ENCODE assay signal across 7 mouse cellular contexts in genomic region chr15:99056332-99056731, GRCm38 (mm10). TPM values are rescaled to one million over a fixed set of nuclear protein-coding genes. Genes with fewer than 3 reads are reported as not detected.
DNase-seq lines count a peak whose midpoint lies in the region; ATAC-seq and TF ChIP-seq lines count a peak whose summit lies in the region.

No protein-coding gene starts in this region.

- H3K36me3 ChIP-seq in hindbrain, postnatal 0 days (ENCODE audit: insufficient read depth, low read length) = no peaks in the 10 kb centered on the region

- TF ChIP-seq CTCF in hindbrain, postnatal 0 days (IDR thresholded peaks at IDR 0.05; ENCODE audit: low read depth) = peak; percentile 74

- H3K9me3 ChIP-seq in hindbrain, postnatal 0 days (ENCODE audit: low read length) = no peaks in the 10 kb centered on the region

- WGBS in hindbrain, postnatal 0 days = 5% methylated on average over 14 of the region's 14 CpGs

- ATAC-seq in hindbrain, postnatal 0 days = no peak
- ATAC-seq in megakaryocyte-erythroid progenitor cell, adult 5-6 weeks (replicated peaks; ENCODE audit: low FRiP score, low TSS enrichment, poor library complexity, severe bottlenecking) = peak; percentile 46; the same call in 1 of the 2 replicates

- 0 out of 2 replicates have a peak overlapping the region, but pooled peaks have one; percentile 34 for H3K4me3 ChIP-seq in hindbrain, postnatal 0 days (ENCODE audit: low read length)

- no peak overlapping the region; the same call in 1 of the 2 replicates for H3K4me2 ChIP-seq in hindbrain, postnatal 0 days (ENCODE audit: low read depth, low read length)

- peak; percentile 26 for DNase-seq in urinary bladder, postnatal 25 days (ENCODE audit: low spot score)
- no peak for DNase-seq in urinary bladder, adult 18-20 months (ENCODE audit: low spot score in 2 of 2)
- peak; percentile 50 for DNase-seq in embryo, embryonic 11 days
- DNase-seq in hindbrain, postnatal 0 days (ENCODE audit: low spot score) = peak; percentile 21
- DNase-seq in testis, postnatal 10 days (ENCODE audit: low spot score) = peak; percentile 68
- DNase-seq in gastrocnemius, postnatal 10 days = no peak

- H3K4me1 ChIP-seq in hindbrain, postnatal 0 days (ENCODE audit: insufficient read depth, low read length) = no peaks in the 10 kb centered on the region; the same call in 1 of the 2 replicates

- H3K27ac ChIP-seq in hindbrain, postnatal 0 days = no peak overlapping the region

- peaks cover 38% of the 10 kb centered on the region for H3K27me3 ChIP-seq in hindbrain, postnatal 0 days (ENCODE audit: insufficient read depth, low read length)

- no peak overlapping the region for H3K9ac ChIP-seq in hindbrain, postnatal 0 days (replicated peaks; ENCODE audit: low read length)

RNA-seq across cellular contexts. Expression of gene Prph, which starts 1.4 kb away (rescaled TPM):
- total RNA-seq in hindbrain, postnatal 0 days (2014; rRNA removed) = 62.6 and 70.9 TPM in 2 replicates
- 50.0 and 53.5 TPM in 2 replicates for polyA plus RNA-seq in hindbrain, postnatal 0 days (2015; fragmentation: Nextera tagmentation; extraction: Ambion mirVana)
- total RNA-seq in megakaryocyte-erythroid progenitor cell, adult 5-6 weeks (2014; fragmentation: Nextera tagmentation) = not detected in 2 replicates
- total RNA-seq in megakaryocyte-erythroid progenitor cell, adult 5-6 weeks (2017) = not detected in 2 replicates
- total RNA-seq in gastrocnemius, postnatal 10 days (2021) = 1 to 10 TPM; 1.7 to 2.0 TPM

RNA-seq across cellular contexts. Expression of gene Troap, which starts 18.0 kb away (rescaled TPM):
- total RNA-seq in hindbrain, postnatal 0 days (2014; rRNA removed) = 4.3 and 10.5 TPM in 2 replicates
- 4.5 and 6.4 TPM in 2 replicates for polyA plus RNA-seq in hindbrain, postnatal 0 days (2015; fragmentation: Nextera tagmentation; extraction: Ambion mirVana)
- 25.0 and 40.8 TPM in 2 replicates for total RNA-seq in megakaryocyte-erythroid progenitor cell, adult 5-6 weeks (2014; fragmentation: Nextera tagmentation)
- total RNA-seq in megakaryocyte-erythroid progenitor cell, adult 5-6 weeks (2017) = 6.6 and 37.9 TPM in 2 replicates
- 1 to 10 TPM; 2.5 to 4.6 TPM for total RNA-seq in gastrocnemius, postnatal 10 days (2021)

RNA-seq across cellular contexts. Expression of gene Tuba1c, which starts 26.6 kb away (rescaled TPM):
- total RNA-seq in hindbrain, postnatal 0 days (2014; rRNA removed) = 43.8 and 58.3 TPM in 2 replicates
- 24.0 and 24.2 TPM in 2 replicates for polyA plus RNA-seq in hindbrain, postnatal 0 days (2015; fragmentation: Nextera tagmentation; extraction: Ambion mirVana)
- total RNA-seq in megakaryocyte-erythroid progenitor cell, adult 5-6 weeks (2014; fragmentation: Nextera tagmentation) = 85.6 and 109 TPM in 2 replicates
- total RNA-seq in megakaryocyte-erythroid progenitor cell, adult 5-6 weeks (2017) = 34.5 and 41.4 TPM in 2 replicates
- total RNA-seq in gastrocnemius, postnatal 10 days (2021) = 10 to 100 TPM; 31.9 to 39.8 TPM

RNA-seq across cellular contexts. Expression of gene C1ql4, which starts 31.3 kb away (rescaled TPM):
- 8.6 and 11.9 TPM in 2 replicates for total RNA-seq in hindbrain, postnatal 0 days (2014; rRNA removed)
- 4.3 and 5.7 TPM in 2 replicates for polyA plus RNA-seq in hindbrain, postnatal 0 days (2015; fragmentation: Nextera tagmentation; extraction: Ambion mirVana)
- total RNA-seq in megakaryocyte-erythroid progenitor cell, adult 5-6 weeks (2014; fragmentation: Nextera tagmentation) = not detected in 2 replicates
- total RNA-seq in megakaryocyte-erythroid progenitor cell, adult 5-6 weeks (2017) = not detected in 2 replicates
- not detected for total RNA-seq in gastrocnemius, postnatal 10 days (2021)

RNA-seq across cellular contexts. Expression of gene Dnajc22, which starts 36.6 kb away (rescaled TPM):
- 0.68 and 0.99 TPM in 2 replicates for total RNA-seq in hindbrain, postnatal 0 days (2014; rRNA removed)
- 0.45 and 0.48 TPM in 2 replicates for polyA plus RNA-seq in hindbrain, postnatal 0 days (2015; fragmentation: Nextera tagmentation; extraction: Ambion mirVana)
- total RNA-seq in megakaryocyte-erythroid progenitor cell, adult 5-6 weeks (2014; fragmentation: Nextera tagmentation) = not detected in 2 replicates
- total RNA-seq in megakaryocyte-erythroid progenitor cell, adult 5-6 weeks (2017) = not detected in 2 replicates
- total RNA-seq in gastrocnemius, postnatal 10 days (2021) = under 1 TPM in 1 of 2 experiments, not detected in 1; 0.50 TPM

Comparison
In these comparisons a context has a peak if more than half of its experiments do, and no peak if none do; other contexts are left out.
1. DNase-seq: peak in urinary bladder, postnatal 25 days (single experiment), embryo, embryonic 11 days (single experiment), hindbrain, postnatal 0 days (single experiment) and testis, postnatal 10 days (single experiment); none in urinary bladder, adult 18-20 months (0 of 2) and gastrocnemius, postnatal 10 days (single experiment).
2. RNA of gene Prph, which starts 1.4 kb away (total RNA-seq): 62.6 to 70.9 TPM in hindbrain, postnatal 0 days; 1.7 to 2.0 TPM in gastrocnemius, postnatal 10 days and not detected in megakaryocyte-erythroid progenitor cell, adult 5-6 weeks; every median in the first group is over 10 times any median in the second.